Mouse (Mus musculus) embryonic facial prominence, embryonic 13.5 days (tissue): ENCODE measurements at regions not wholly inside any gene's neighbourhood (a gene's known extent, or its start where the extent isn't known, plus 50 kb on each side); places are given as distances from the start of the nearest gene placed in this dataset.

Experiments used
- ATAC-seq: fragments of 200-750 bp; cut with Nextera tagmentation; 2 replicates; pipeline ENCODE4 v1.8.0; 2017; ENCODE audit warnings: low read depth; ENCODE audit not compliant: insufficient number of reproducible peaks, insufficient read depth, low FRiP score, low TSS enrichment
- H3K27ac ChIP-seq: fragments of 300-500 bp; sonication (generic); 2 replicates; pipeline ENCODE4 v1.5.1; 2015; ENCODE audit warnings: moderate library complexity, mild to moderate bottlenecking, inconsistent platforms
- H3K27me3 ChIP-seq: fragments of 300-500 bp; sonication (generic); 2 replicates; pipeline ENCODE4 v1.6.1; 2015; ENCODE audit warnings: mild to moderate bottlenecking, inconsistent platforms
- H3K36me3 ChIP-seq: fragments of 300-500 bp; sonication (generic); 2 replicates; pipeline ENCODE4 v1.6.1; 2015; ENCODE audit warnings: mild to moderate bottlenecking, inconsistent platforms
- H3K4me1 ChIP-seq: fragments of 300-500 bp; sonication (generic); 2 replicates; pipeline ENCODE4 v1.6.1; 2015; ENCODE audit warnings: inconsistent platforms
- H3K4me2 ChIP-seq: fragments of 300-500 bp; sonication (generic); 2 replicates; pipeline ENCODE4 v1.6.1; 2015; ENCODE audit warnings: moderate library complexity, mild to moderate bottlenecking, inconsistent platforms
- H3K4me3 ChIP-seq: fragments of 300-500 bp; sonication (generic); 2 replicates; pipeline ENCODE4 v1.5.1; 2015; ENCODE audit warnings: mild to moderate bottlenecking, inconsistent platforms
- H3K9ac ChIP-seq: fragments of 300-500 bp; sonication (generic); 2 replicates; pipeline ENCODE4 v1.6.1; 2015; ENCODE audit warnings: mild to moderate bottlenecking, inconsistent platforms
- H3K9me3 ChIP-seq: fragments of 300-500 bp; sonication (generic); 2 replicates; pipeline ENCODE4 v1.6.1; 2016; ENCODE audit warnings: inconsistent platforms
- WGBS: fragments of 180-500 bp; shearing (Covaris S2); methylation state at CpG from one replicate; pipeline ENCODE4 v1.1.7; 2015; ENCODE audit warnings: mixed read lengths; 5-methylcytosine and 5-hydroxymethylcytosine counted together

GRCm38 (mm10) chr7:136081534-136082252 lies 365.5 kb upstream of the Mki67 start:
- 51% methylated on average over 7 of the region's 7 CpGs for WGBS

GRCm38 (mm10) chr7:136082253-136082867 lies 366.2 kb upstream of the Mki67 start:
- H3K9me3 ChIP-seq: no peaks in the 10 kb centered on the region
- WGBS: 86% methylated on average over 4 of the region's 4 CpGs
- peaks cover 22% of the 10 kb centered on the region for H3K4me1 ChIP-seq

More at GRCm38 (mm10) chr7:136081534-136082252, 365.5 kb upstream of the Mki67 start:
- Histone ChIP-seq H3K27me3 (peaks cover 29% of the 10 kb centered on the region), H3K4me2 (no peak overlapping the region), H3K4me3 (no peak overlapping the region), H3K36me3 (no peaks in the 10 kb centered on the region), H3K9me3 (no peaks in the 10 kb centered on the region), H3K27ac (no peak overlapping the region), H3K9ac (no peak overlapping the region), H3K4me1 (peaks cover 22% of the 10 kb centered on the region)
- no peak for ATAC-seq

GRCm38 (mm10) chr7:136083005-136083404 lies 366.8 kb upstream of the Mki67 start:
- H3K27me3 ChIP-seq: peaks cover 38% of the 10 kb centered on the region
- ATAC-seq: no peak

More at GRCm38 (mm10) chr7:136082253-136082867, 366.2 kb upstream of the Mki67 start:
- H3K27ac ChIP-seq: no peak overlapping the region
- ATAC-seq: no peak
- no peak overlapping the region for H3K9ac ChIP-seq
- peaks cover 31% of the 10 kb centered on the region for H3K27me3 ChIP-seq
- no peak overlapping the region for H3K4me3 ChIP-seq
- H3K36me3 ChIP-seq: no peaks in the 10 kb centered on the region
- no peak overlapping the region for H3K4me2 ChIP-seq

GRCm38 (mm10) chr7:136083571-136084342 lies 367.6 kb upstream of the Mki67 start:
- H3K27me3 ChIP-seq: peaks cover 37% of the 10 kb centered on the region
- H3K9ac ChIP-seq: no peak overlapping the region
- H3K9me3 ChIP-seq: no peaks in the 10 kb centered on the region
- H3K4me1 ChIP-seq: peaks cover 35% of the 10 kb centered on the region
- no peak overlapping the region for H3K4me3 ChIP-seq
- no peak overlapping the region; the same call in 1 of the 2 replicates for H3K27ac ChIP-seq
- no peaks in the 10 kb centered on the region for H3K36me3 ChIP-seq
- H3K4me2 ChIP-seq: peak overlapping the region; percentile 7; the same call in 1 of the 2 replicates
- ATAC-seq: 0 out of 2 replicates have a peak, but pooled peaks have one; percentile 52
- 31% methylated on average over 14 of the region's 14 CpGs for WGBS

More at GRCm38 (mm10) chr7:136083005-136083404, 366.8 kb upstream of the Mki67 start:
- 67% methylated on average over 10 of the region's 10 CpGs for WGBS
- Histone ChIP-seq H3K4me3 (no peak overlapping the region), H3K4me2 (no peak overlapping the region), H3K27ac (no peak overlapping the region), H3K9ac (no peak overlapping the region), H3K9me3 (no peaks in the 10 kb centered on the region), H3K4me1 (peaks cover 28% of the 10 kb centered on the region), H3K36me3 (no peaks in the 10 kb centered on the region)

GRCm38 (mm10) chr7:136088785-136089184 lies 372.6 kb upstream of the Mki67 start:
- Histone ChIP-seq H3K27ac (0 out of 2 replicates have a peak overlapping the region, but pooled peaks have one; percentile 7), H3K9ac (no peak overlapping the region), H3K4me2 (peak overlapping the region; percentile 29), H3K27me3 (peaks cover 33% of the 10 kb centered on the region), H3K4me3 (no peak overlapping the region), H3K9me3 (no peaks in the 10 kb centered on the region), H3K4me1 (peaks cover 31% of the 10 kb centered on the region), H3K36me3 (no peaks in the 10 kb centered on the region)
- ATAC-seq: no peak
- WGBS: 32% methylated on average over 6 of the region's 6 CpGs

GRCm38 (mm10) chr7:136094681-136095360 lies 378.7 kb upstream of the Mki67 start:
- H3K4me3 ChIP-seq: no peak overlapping the region
- 40% methylated on average over 14 of the region's 14 CpGs for WGBS
- H3K9ac ChIP-seq: no peak overlapping the region
- no peaks in the 10 kb centered on the region for H3K9me3 ChIP-seq
- peaks cover 31% of the 10 kb centered on the region; the same call in 1 of the 2 replicates for H3K27me3 ChIP-seq
- no peak for ATAC-seq
- no peaks in the 10 kb centered on the region for H3K36me3 ChIP-seq
- peaks cover 16% of the 10 kb centered on the region for H3K4me1 ChIP-seq
- no peak overlapping the region for H3K27ac ChIP-seq
- H3K4me2 ChIP-seq: no peak overlapping the region

- H3K9me3 ChIP-seq: no peaks in the 10 kb centered on the region
- H3K4me2 ChIP-seq: no peak overlapping the region
- no peak overlapping the region for H3K9ac ChIP-seq
- H3K4me3 ChIP-seq: no peak overlapping the region
- no peaks in the 10 kb centered on the region for H3K36me3 ChIP-seq
- H3K27ac ChIP-seq: no peak overlapping the region
- H3K4me1 ChIP-seq: no peaks in the 10 kb centered on the region
- no peaks in the 10 kb centered on the region for H3K27me3 ChIP-seq
- WGBS: 89% methylated on average over 4 of the region's 4 CpGs
- no peak for ATAC-seq
Observed at GRCm38 (mm10) chr7:136104021-136104420, 387.9 kb upstream of the Mki67 start.

- H3K9ac ChIP-seq: no peak overlapping the region
- no peaks in the 10 kb centered on the region for H3K36me3 ChIP-seq
- no peaks in the 10 kb centered on the region for H3K27me3 ChIP-seq
- H3K4me2 ChIP-seq: no peak overlapping the region
- H3K4me1 ChIP-seq: no peaks in the 10 kb centered on the region
- no peak for ATAC-seq
- no peak overlapping the region for H3K4me3 ChIP-seq
- WGBS: 68% methylated on average over 6 of the region's 6 CpGs
- no peaks in the 10 kb centered on the region for H3K9me3 ChIP-seq
- H3K27ac ChIP-seq: no peak overlapping the region
Observed at GRCm38 (mm10) chr7:136112163-136112562, 396.0 kb upstream of the Mki67 start.

- no peak overlapping the region for H3K4me3 ChIP-seq
- no peaks in the 10 kb centered on the region for H3K36me3 ChIP-seq
- H3K27ac ChIP-seq: no peak overlapping the region
- 50% methylated on average over 7 of the region's 7 CpGs for WGBS
- ATAC-seq: no peak
- H3K9ac ChIP-seq: no peak overlapping the region
- no peaks in the 10 kb centered on the region for H3K9me3 ChIP-seq
- H3K4me2 ChIP-seq: no peak overlapping the region
- H3K27me3 ChIP-seq: no peaks in the 10 kb centered on the region; the same call in 1 of the 2 replicates
- no peaks in the 10 kb centered on the region for H3K4me1 ChIP-seq
Observed at GRCm38 (mm10) chr7:136120930-136121329, 404.8 kb upstream of the Mki67 start.

GRCm38 (mm10) chr7:136121406-136121805 lies 405.2 kb upstream of the Mki67 start:
- 89% methylated on average over 1 of the region's 1 CpGs for WGBS
- Histone ChIP-seq H3K36me3 (no peaks in the 10 kb centered on the region), H3K4me2 (no peak overlapping the region), H3K9ac (no peak overlapping the region), H3K4me3 (no peak overlapping the region), H3K9me3 (no peaks in the 10 kb centered on the region), H3K27me3 (no peaks in the 10 kb centered on the region; the same call in 1 of the 2 replicates), H3K4me1 (no peaks in the 10 kb centered on the region), H3K27ac (no peak overlapping the region)
- ATAC-seq: no peak

GRCm38 (mm10) chr7:136124786-136125185 lies 408.6 kb upstream of the Mki67 start:
- 66% methylated on average over 2 of the region's 2 CpGs for WGBS

More at GRCm38 (mm10) chr7:136124786-136125185, 408.6 kb upstream of the Mki67 start:
- no peak overlapping the region for H3K9ac ChIP-seq
- no peaks in the 10 kb centered on the region for H3K36me3 ChIP-seq
- no peaks in the 10 kb centered on the region; the same call in 1 of the 2 replicates for H3K27me3 ChIP-seq
- no peak for ATAC-seq
- H3K9me3 ChIP-seq: no peaks in the 10 kb centered on the region
- no peak overlapping the region for H3K4me2 ChIP-seq
- H3K4me3 ChIP-seq: no peak overlapping the region
- no peak overlapping the region for H3K27ac ChIP-seq
- H3K4me1 ChIP-seq: peaks cover 6% of the 10 kb centered on the region; the same call in 1 of the 2 replicates
